Mouse (Mus musculus) CH12.LX (cell line): ENCODE results near the gene Cep89.

Experiments used
- CHD2 ChIP-seq: IDR thresholded peaks from 2 replicates; pipeline ENCODE4 v1.6.1; 2011; ENCODE audit warnings: low read length, improper control_type of control experiment
- CTCF ChIP-seq, 2 experiments: IDR thresholded peaks in 1 of 2; conservative IDR thresholded peaks in 1 of 2; 2 replicates each; pipeline ENCODE4 v1.5.1; 2011 to 2012; ENCODE audit warnings: low read depth in 2 of 2, low read length in 2 of 2, improper control_type of control experiment in 1 of 2, inconsistent platforms in 1 of 2, mild to moderate bottlenecking in 1 of 2, moderate library complexity in 1 of 2
- E2F4 ChIP-seq: IDR thresholded peaks from 2 replicates; pipeline ENCODE4 v1.6.1; 2011; ENCODE audit warnings: low read depth, low read length, improper control_type of control experiment; ENCODE audit not compliant: insufficient replicate concordance
- EP300 ChIP-seq: IDR thresholded peaks from 2 replicates; pipeline ENCODE4 v1.6.1; 2011; ENCODE audit warnings: low read length, improper control_type of control experiment
- HCFC1 ChIP-seq: IDR thresholded peaks from 2 replicates; pipeline ENCODE4 v1.6.1; 2012; ENCODE audit warnings: low read depth, mild to moderate bottlenecking, inconsistent platforms, low read length, improper control_type of control experiment
- POLR2A ChIP-seq: IDR thresholded peaks from 2 replicates; pipeline ENCODE4 v1.6.1; 2011; ENCODE audit warnings: low read depth, mild to moderate bottlenecking, improper control_type of control experiment, low read length
- POLR2AphosphoS2 ChIP-seq: IDR thresholded peaks from 2 replicates; pipeline ENCODE4 v1.6.1; 2011; ENCODE audit warnings: low read depth, low read length, improper control_type of control experiment
- TCF12 ChIP-seq: IDR thresholded peaks from 2 replicates; pipeline ENCODE4 v1.6.1; 2014; ENCODE audit warnings: low read depth, mild to moderate bottlenecking, inconsistent platforms, low read length, improper control_type of control experiment
- USF1 ChIP-seq: IDR thresholded peaks from 2 replicates; pipeline ENCODE4 v1.6.1; 2014; ENCODE audit warnings: low read depth, mild to moderate bottlenecking, inconsistent platforms, low read length, improper control_type of control experiment
- USF2 ChIP-seq: conservative IDR thresholded peaks from 2 replicates; pipeline ENCODE4 v1.6.1; 2011; ENCODE audit warnings: low read depth, low read length, improper control_type of control experiment
- ZC3H11A ChIP-seq: IDR thresholded peaks from 2 replicates; pipeline ENCODE4 v1.6.1; 2012; ENCODE audit warnings: low read depth, mild to moderate bottlenecking, inconsistent platforms, low read length, improper control_type of control experiment
- ZMIZ1 ChIP-seq: IDR thresholded peaks from 2 replicates; pipeline ENCODE4 v1.6.1; 2012; ENCODE audit warnings: low read depth, mild to moderate bottlenecking, inconsistent platforms, low read length, improper control_type of control experiment

GRCm38 (mm10) chr7:35349886-35350684 lies 46.8 kb upstream of the Cep89 start:
- TF ChIP-seq POLR2A: no peak
- no peak for TF ChIP-seq POLR2AphosphoS2
- no peak for TF ChIP-seq CTCF (conservative IDR thresholded peaks at IDR 0.05 in 1 of 2, IDR thresholded peaks at IDR 0.05 in 1 of 2; ENCODE audit: low read depth in 2 of 2, low read length in 2 of 2)
- TF ChIP-seq USF1: no peak
- no peak for TF ChIP-seq TCF12
- no peak for TF ChIP-seq HCFC1
- no peak for TF ChIP-seq ZC3H11A
- TF ChIP-seq ZMIZ1: no peak
- no peak for TF ChIP-seq E2F4
- TF ChIP-seq EP300: no peak
- TF ChIP-seq CHD2: no peak
- no peak for TF ChIP-seq USF2
